Mouse (Mus musculus): ENCODE data around the gene Prss21. TPM values are rescaled to one million over a fixed set of nuclear protein-coding genes. Genes with fewer than 3 reads are reported as not detected.

Gene Prss21
- polyA plus RNA-seq, 1 experiment from 2014 or later = not detected

DNA sequence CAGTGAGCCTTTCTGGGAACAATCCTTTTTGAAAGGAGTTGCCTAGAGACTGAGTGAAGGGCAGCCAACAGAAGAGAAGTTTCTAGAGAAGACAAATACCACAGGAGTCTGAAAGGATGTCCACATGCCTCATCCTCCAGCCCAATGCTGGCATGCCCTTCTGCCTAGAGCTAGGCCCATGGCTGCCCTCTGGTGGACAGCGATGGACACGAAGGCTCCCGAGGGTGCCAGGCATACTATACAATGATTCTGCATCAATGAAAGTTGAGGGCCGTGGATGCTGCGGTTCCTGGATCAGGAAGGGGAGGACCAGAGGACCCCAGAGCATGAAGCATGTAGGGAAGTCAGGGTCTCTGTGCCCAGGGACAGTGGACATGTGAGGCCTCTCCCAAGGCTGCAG is 14.6 kb upstream of the Prss21 start:
- 26% methylated on average over 5 of the region's 5 CpGs for WGBS
- DNase-seq (peak; percentile 68), ATAC-seq (ENCODE audit: low FRiP score, low TSS enrichment) (no peak)
- Histone ChIP-seq H3K27ac (replicated peaks; ENCODE audit: low read depth, low read length) (no peak overlapping the region), H3K36me3 (ENCODE audit: control insufficient read depth, insufficient read depth, low read length) (no peaks in the 10 kb centered on the region), H3K4me3 (replicated peaks; ENCODE audit: low read depth, low read length) (no peak overlapping the region), H3K4me2 (ENCODE audit: low read length) (no peak overlapping the region), H3K27me3 (ENCODE audit: control insufficient read depth, insufficient read depth, low read length) (no peaks in the 10 kb centered on the region), H3K9ac (replicated peaks; ENCODE audit: low read length) (no peak overlapping the region), H3K4me1 (ENCODE audit: control insufficient read depth, insufficient read depth, low read length) (no peaks in the 10 kb centered on the region), H3K9me3 (ENCODE audit: control insufficient read depth, low read length) (no peaks in the 10 kb centered on the region)

DNA sequence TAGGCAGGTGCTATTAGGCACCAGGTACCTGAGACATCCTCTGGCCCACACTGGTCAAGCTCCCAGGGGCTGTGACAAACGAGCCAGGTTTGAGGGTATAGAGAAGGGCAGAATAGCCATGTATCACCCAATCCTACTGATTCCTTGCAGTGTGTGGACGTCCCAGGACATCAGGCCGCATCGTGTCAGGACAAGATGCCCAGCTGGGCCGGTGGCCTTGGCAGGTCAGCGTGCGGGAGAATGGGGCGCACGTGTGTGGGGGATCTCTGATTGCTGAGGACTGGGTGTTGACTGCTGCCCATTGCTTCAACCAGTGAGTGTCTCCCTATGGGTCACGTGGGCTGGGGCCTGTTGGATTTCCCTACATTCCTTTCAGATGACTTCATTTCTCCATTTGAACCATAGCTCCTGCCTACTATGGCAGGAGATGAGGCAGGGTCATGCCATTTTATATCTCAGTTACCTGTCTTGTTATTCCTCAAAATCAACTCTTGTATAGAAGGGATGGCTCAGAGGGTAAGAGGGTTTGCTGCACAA is 13.6 kb upstream of the Prss21 start:
- H3K27me3 ChIP-seq (ENCODE audit: control insufficient read depth, insufficient read depth, low read length) = no peaks in the 10 kb centered on the region
- no peaks in the 10 kb centered on the region for H3K36me3 ChIP-seq (ENCODE audit: control insufficient read depth, insufficient read depth, low read length)
- no peak for ATAC-seq (ENCODE audit: low FRiP score, low TSS enrichment)
- no peaks in the 10 kb centered on the region for H3K9me3 ChIP-seq (ENCODE audit: control insufficient read depth, low read length)
- H3K4me1 ChIP-seq (ENCODE audit: control insufficient read depth, insufficient read depth, low read length) = no peaks in the 10 kb centered on the region
- no peak overlapping the region for H3K9ac ChIP-seq (replicated peaks; ENCODE audit: low read length)
- DNase-seq = no peak
- 88% methylated on average over 10 of the region's 10 CpGs for WGBS
- no peak overlapping the region for H3K4me2 ChIP-seq (ENCODE audit: low read length)
- no peak overlapping the region for H3K4me3 ChIP-seq (replicated peaks; ENCODE audit: low read depth, low read length)
- H3K27ac ChIP-seq (replicated peaks; ENCODE audit: low read depth, low read length) = no peak overlapping the region

GRCm38 (mm10) chr17:23857193-23857592 is 10.7 kb upstream of the Prss21 start:
- no peaks in the 10 kb centered on the region for H3K36me3 ChIP-seq (ENCODE audit: control insufficient read depth, insufficient read depth, low read length)
- ATAC-seq (ENCODE audit: low FRiP score, low TSS enrichment) = no peak
- 81% methylated on average over 6 of the region's 6 CpGs for WGBS

DNA sequence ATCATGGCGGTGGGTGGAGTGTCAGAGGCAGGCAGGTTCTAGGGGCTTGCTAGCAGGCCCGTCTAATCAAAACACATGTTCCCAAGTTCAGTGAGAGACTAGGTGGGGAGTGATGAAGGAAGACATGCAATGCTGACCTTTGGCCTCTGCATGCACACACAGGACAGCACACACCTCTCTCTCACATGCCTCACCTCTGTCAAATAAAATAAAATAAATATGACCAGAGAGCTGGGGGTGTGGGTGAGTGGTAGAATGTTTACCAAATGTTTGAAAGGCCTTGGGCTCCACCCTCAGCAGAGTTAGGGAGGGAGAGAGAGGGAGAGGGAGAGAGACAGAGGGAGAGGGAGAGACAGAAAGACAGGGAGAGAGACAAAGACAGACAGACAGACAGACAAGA is 9.9 kb upstream of the Prss21 start:
- H3K9me3 ChIP-seq (ENCODE audit: control insufficient read depth, low read length) = no peaks in the 10 kb centered on the region
- no peak overlapping the region for H3K4me3 ChIP-seq (replicated peaks; ENCODE audit: low read depth, low read length)
- ATAC-seq (ENCODE audit: low FRiP score, low TSS enrichment) (no peak), DNase-seq (no peak)
- no peaks in the 10 kb centered on the region for H3K36me3 ChIP-seq (ENCODE audit: control insufficient read depth, insufficient read depth, low read length)
- no peak overlapping the region for H3K9ac ChIP-seq (replicated peaks; ENCODE audit: low read length)
- no peaks in the 10 kb centered on the region for H3K27me3 ChIP-seq (ENCODE audit: control insufficient read depth, insufficient read depth, low read length)
- H3K27ac ChIP-seq (replicated peaks; ENCODE audit: low read depth, low read length) = no peak overlapping the region
- 88% methylated on average over 2 of the region's 2 CpGs for WGBS
- no peaks in the 10 kb centered on the region for H3K4me1 ChIP-seq (ENCODE audit: control insufficient read depth, insufficient read depth, low read length)
- H3K4me2 ChIP-seq (ENCODE audit: low read length) = no peak overlapping the region

More at GRCm38 (mm10) chr17:23857193-23857592, 10.7 kb upstream of the Prss21 start:
- Histone ChIP-seq H3K4me3 (replicated peaks; ENCODE audit: low read depth, low read length) (no peak overlapping the region), H3K9me3 (ENCODE audit: control insufficient read depth, low read length) (no peaks in the 10 kb centered on the region), H3K27ac (replicated peaks; ENCODE audit: low read depth, low read length) (no peak overlapping the region), H3K4me1 (ENCODE audit: control insufficient read depth, insufficient read depth, low read length) (no peaks in the 10 kb centered on the region), H3K4me2 (ENCODE audit: low read length) (no peak overlapping the region), H3K9ac (replicated peaks; ENCODE audit: low read length) (no peak overlapping the region), H3K27me3 (ENCODE audit: control insufficient read depth, insufficient read depth, low read length) (no peaks in the 10 kb centered on the region)
- no peak for DNase-seq

DNA sequence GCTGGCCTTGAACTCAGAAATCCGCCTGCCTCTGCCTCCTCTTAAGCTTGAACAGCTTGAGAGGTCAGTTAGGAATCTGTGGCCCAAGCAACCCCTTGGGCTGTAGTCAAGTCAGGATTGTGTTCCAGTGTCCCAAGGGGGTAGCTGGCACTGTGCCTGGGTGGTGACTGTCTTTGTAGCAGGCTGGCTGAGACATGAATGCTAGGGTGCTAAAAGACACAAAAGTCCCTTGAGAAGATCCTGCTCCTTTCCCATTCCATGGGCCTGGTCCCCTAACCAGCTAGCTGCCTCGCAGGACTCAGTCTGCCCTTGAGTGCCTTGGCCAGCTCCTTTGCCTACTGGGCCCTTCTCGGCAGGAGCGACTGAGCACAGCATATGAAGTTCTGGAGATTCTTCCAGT is 4.9 kb upstream of the Prss21 start:
- Histone ChIP-seq H3K9me3 (ENCODE audit: control insufficient read depth, low read length) (no peaks in the 10 kb centered on the region), H3K27me3 (ENCODE audit: control insufficient read depth, insufficient read depth, low read length) (no peaks in the 10 kb centered on the region), H3K4me3 (replicated peaks; ENCODE audit: low read depth, low read length) (no peak overlapping the region), H3K27ac (replicated peaks; ENCODE audit: low read depth, low read length) (no peak overlapping the region), H3K4me1 (ENCODE audit: control insufficient read depth, insufficient read depth, low read length) (no peaks in the 10 kb centered on the region), H3K9ac (replicated peaks; ENCODE audit: low read length) (no peak overlapping the region), H3K4me2 (ENCODE audit: low read length) (no peak overlapping the region), H3K36me3 (ENCODE audit: control insufficient read depth, insufficient read depth, low read length) (no peaks in the 10 kb centered on the region)
- ATAC-seq (ENCODE audit: low FRiP score, low TSS enrichment) (no peak), DNase-seq (no peak)
- 83% methylated on average over 4 of the region's 4 CpGs for WGBS

- Histone ChIP-seq H3K9ac (replicated peaks; ENCODE audit: low read length) (no peak overlapping the region), H3K27me3 (ENCODE audit: control insufficient read depth, insufficient read depth, low read length) (no peaks in the 10 kb centered on the region), H3K27ac (replicated peaks; ENCODE audit: low read depth, low read length) (no peak overlapping the region), H3K4me3 (replicated peaks; ENCODE audit: low read depth, low read length) (no peak overlapping the region), H3K36me3 (ENCODE audit: control insufficient read depth, insufficient read depth, low read length) (no peaks in the 10 kb centered on the region), H3K9me3 (ENCODE audit: control insufficient read depth, low read length) (no peaks in the 10 kb centered on the region), H3K4me1 (ENCODE audit: control insufficient read depth, insufficient read depth, low read length) (no peaks in the 10 kb centered on the region), H3K4me2 (ENCODE audit: low read length) (no peak overlapping the region)
- 91% methylated on average over 11 of the region's 11 CpGs for WGBS
- no peak for ATAC-seq (ENCODE audit: low FRiP score, low TSS enrichment)
- no peak for DNase-seq
These were observed 657 bp downstream of the Prss21 start for GRCm38 (mm10) chr17:23868513-23868912.

- no peak overlapping the region for H3K4me2 ChIP-seq (ENCODE audit: low read length)
- no peak overlapping the region for H3K27ac ChIP-seq (replicated peaks; ENCODE audit: low read depth, low read length)
- no peaks in the 10 kb centered on the region for H3K9me3 ChIP-seq (ENCODE audit: control insufficient read depth, low read length)
- DNase-seq (peak; percentile 72), ATAC-seq (ENCODE audit: low FRiP score, low TSS enrichment) (no peak)
- H3K9ac ChIP-seq (replicated peaks; ENCODE audit: low read length) = no peak overlapping the region
- H3K4me1 ChIP-seq (ENCODE audit: control insufficient read depth, insufficient read depth, low read length) = no peaks in the 10 kb centered on the region
- H3K27me3 ChIP-seq (ENCODE audit: control insufficient read depth, insufficient read depth, low read length) = no peaks in the 10 kb centered on the region
- no peak overlapping the region for H3K4me3 ChIP-seq (replicated peaks; ENCODE audit: low read depth, low read length)
- H3K36me3 ChIP-seq (ENCODE audit: control insufficient read depth, insufficient read depth, low read length) = no peaks in the 10 kb centered on the region
- WGBS = 49% methylated on average over 8 of the region's 8 CpGs
These were observed 6.3 kb downstream of the Prss21 start for GRCm38 (mm10) chr17:23873884-23874856.

GRCm38 (mm10) chr17:23876741-23877140 is 8.9 kb downstream of the Prss21 start:
- Histone ChIP-seq H3K4me1 (ENCODE audit: control insufficient read depth, insufficient read depth, low read length) (no peaks in the 10 kb centered on the region), H3K27me3 (ENCODE audit: control insufficient read depth, insufficient read depth, low read length) (no peaks in the 10 kb centered on the region), H3K9me3 (ENCODE audit: control insufficient read depth, low read length) (no peaks in the 10 kb centered on the region), H3K36me3 (ENCODE audit: control insufficient read depth, insufficient read depth, low read length) (no peaks in the 10 kb centered on the region), H3K4me2 (ENCODE audit: low read length) (no peak overlapping the region), H3K27ac (replicated peaks; ENCODE audit: low read depth, low read length) (no peak overlapping the region), H3K9ac (replicated peaks; ENCODE audit: low read length) (no peak overlapping the region), H3K4me3 (replicated peaks; ENCODE audit: low read depth, low read length) (no peak overlapping the region)
- DNase-seq = peak; percentile 51
- peak; percentile 62 for ATAC-seq (ENCODE audit: low FRiP score, low TSS enrichment)
- WGBS = 57% methylated on average over 3 of the region's 3 CpGs

DNA sequence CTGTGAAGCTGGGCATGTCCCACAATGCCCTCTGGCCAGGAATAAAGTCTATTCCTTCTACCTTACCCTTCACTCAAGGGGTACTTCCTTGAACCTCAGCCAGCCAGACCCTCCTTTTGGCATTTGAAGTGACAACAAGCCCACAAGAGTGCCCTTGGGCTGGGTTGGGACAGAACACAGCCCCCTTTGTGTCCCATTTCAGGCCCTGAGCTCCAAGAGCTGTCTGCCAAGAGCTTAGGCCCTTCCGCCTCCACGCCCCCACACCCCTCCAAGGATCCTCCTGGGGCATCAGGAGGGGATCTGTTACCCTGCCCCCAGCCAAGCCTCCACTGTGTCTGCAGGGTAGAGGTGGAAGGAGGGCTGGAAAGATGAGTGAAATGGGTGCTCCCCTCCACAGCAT is 9.3 kb downstream of the Prss21 start:
- H3K9ac ChIP-seq (replicated peaks; ENCODE audit: low read length) = no peak overlapping the region
- no peaks in the 10 kb centered on the region for H3K36me3 ChIP-seq (ENCODE audit: control insufficient read depth, insufficient read depth, low read length)
- 85% methylated on average over 2 of the region's 2 CpGs for WGBS
- H3K27me3 ChIP-seq (ENCODE audit: control insufficient read depth, insufficient read depth, low read length) = no peaks in the 10 kb centered on the region
- peak; percentile 17; the same call in 1 of the 2 replicates for ATAC-seq (ENCODE audit: low FRiP score, low TSS enrichment)
- H3K9me3 ChIP-seq (ENCODE audit: control insufficient read depth, low read length) = no peaks in the 10 kb centered on the region
- H3K4me3 ChIP-seq (replicated peaks; ENCODE audit: low read depth, low read length) = no peak overlapping the region
- peak; percentile 15 for DNase-seq
- no peaks in the 10 kb centered on the region for H3K4me1 ChIP-seq (ENCODE audit: control insufficient read depth, insufficient read depth, low read length)
- H3K27ac ChIP-seq (replicated peaks; ENCODE audit: low read depth, low read length) = no peak overlapping the region
- H3K4me2 ChIP-seq (ENCODE audit: low read length) = no peak overlapping the region
